Mouse (Mus musculus): ENCODE data around the gene Polh. TPM values are rescaled to one million over a fixed set of nuclear protein-coding genes. Genes with fewer than 3 reads are reported as not detected.
A peak's percentile ranks its signal among the peaks of the same experiment; 100 is the strongest.

Gene Polh
- total RNA-seq, 4 experiments from 2014 or later = 7.2 to 9.0 (median 8.5) TPM

DNA sequence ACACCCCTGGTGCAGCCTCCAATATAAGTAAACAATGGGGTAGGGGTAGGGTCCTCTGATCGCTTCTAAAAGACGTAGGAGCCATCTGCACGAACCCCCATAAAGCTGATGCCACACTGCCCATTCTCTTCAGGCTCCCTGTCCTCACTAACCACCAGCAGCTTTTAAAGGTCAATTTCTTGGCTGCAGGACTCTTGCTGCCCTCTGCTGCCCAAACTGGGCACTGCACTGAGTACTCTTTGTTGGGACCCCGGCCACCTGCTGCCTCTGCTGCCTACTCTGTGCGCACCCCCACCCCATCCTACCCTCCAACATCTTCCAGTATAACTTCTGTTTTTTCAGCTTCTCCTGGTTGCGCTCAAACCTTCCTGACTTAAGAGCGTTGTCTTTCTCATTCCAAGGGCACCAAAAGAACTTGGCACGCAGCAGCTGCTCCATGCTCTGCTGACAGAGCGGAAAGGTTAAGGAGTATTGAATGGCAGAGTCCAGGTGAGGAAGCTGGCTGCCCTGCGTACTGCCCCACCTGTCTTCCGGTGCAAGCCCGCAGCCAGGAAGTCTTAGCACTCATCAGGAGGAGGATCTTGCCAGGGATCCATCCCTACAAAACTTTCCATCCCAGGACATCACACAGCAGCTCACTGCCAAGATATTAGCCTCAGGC, 70.3 kb downstream of the Polh start:
- DNase-seq (ENCODE audit: low spot score) = peak; percentile 75

DNA sequence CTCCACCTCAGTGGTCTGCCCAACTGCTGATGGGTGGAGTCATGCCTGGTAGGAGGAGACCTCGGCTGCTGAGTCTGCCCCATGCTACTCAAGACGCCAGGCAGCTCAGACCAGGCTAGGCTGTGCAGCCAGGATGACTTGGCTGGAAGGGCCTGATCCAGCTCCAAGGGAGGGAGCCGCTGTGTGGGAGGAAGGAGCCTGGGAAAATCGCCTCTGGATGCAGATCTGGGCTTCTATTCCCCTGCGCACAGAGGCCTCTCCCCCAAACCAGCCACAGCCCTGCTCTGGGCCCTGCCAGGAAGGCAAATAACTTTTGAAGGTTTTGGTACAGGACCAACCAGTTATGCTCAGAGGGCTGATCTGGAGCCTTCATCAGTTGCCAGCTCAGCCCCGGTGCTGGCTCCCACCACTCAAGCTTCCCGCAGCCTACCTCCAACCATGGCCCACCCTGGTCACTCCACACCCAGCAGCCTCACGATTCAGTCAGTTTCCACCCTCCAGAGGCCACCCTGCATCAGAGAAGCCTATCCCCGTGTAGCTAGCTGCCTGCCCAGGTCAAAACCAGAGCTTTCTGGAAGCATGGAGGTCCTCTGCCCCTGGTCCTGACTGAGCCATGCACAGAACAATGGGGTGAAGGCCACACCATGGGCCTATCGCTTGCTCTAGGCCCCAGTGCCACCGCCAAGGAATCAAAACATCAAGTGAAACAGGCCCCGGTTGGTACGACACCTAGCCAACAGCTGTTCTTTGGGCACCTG, 72.5 kb downstream of the Polh start:
- peak; percentile 71 for DNase-seq (ENCODE audit: low spot score)

GRCm38 (mm10) chr17:46127814-46128493, 74.5 kb downstream of the Polh start:
- DNase-seq (ENCODE audit: low spot score) = no peak

GRCm38 (mm10) chr17:46126608-46127007, 75.8 kb downstream of the Polh start:
- DNase-seq (ENCODE audit: low spot score) = no peak

- peak; percentile 75 for DNase-seq (ENCODE audit: low spot score)
Observed at GRCm38 (mm10) chr17:46123953-46124700, 78.3 kb downstream of the Polh start.

- peak; percentile 33 for DNase-seq (ENCODE audit: low spot score)
Observed at GRCm38 (mm10) chr17:46123285-46123684, 79.2 kb downstream of the Polh start.

- DNase-seq (ENCODE audit: low spot score) = no peak
Observed at GRCm38 (mm10) chr17:46122791-46123190, 79.7 kb downstream of the Polh start.

Small RNAs within 50 kb of the gene (microRNA-seq; reads per million reads assigned to microRNA genes)
- not detected for gene Mir693

Other genes with a start within 250 kb of the Polh start
- 100 to 1,000 TPM; 195 to 267 (median 235) TPM for gene Vegfa, start 170.3 kb downstream of the Polh start, total RNA-seq (2022)
- gene Mrps18a, start 91.7 kb downstream of the Polh start, total RNA-seq (2022) = 100 to 1,000 TPM; 144 to 157 (median 149) TPM
- gene Rsph9, start 58.4 kb downstream of the Polh start, total RNA-seq (2022) = under 1 TPM; 0.57 to 0.97 (median 0.84) TPM
- 10 to 100 TPM; 19.2 to 27.4 (median 21.6) TPM for gene Mad2l1bp, start 49.1 kb downstream of the Polh start, total RNA-seq (2022)
- gene Gtpbp2, start 41.6 kb downstream of the Polh start, total RNA-seq (2022) = 10 to 100 TPM; 55.8 to 74.5 (median 59.0) TPM
- gene Xpo5, start 137 bp upstream of the Polh start, total RNA-seq (2022) = 10 to 100 TPM; 20.0 to 23.2 (median 21.6) TPM
- 10 to 100 TPM; 20.4 to 25.6 (median 22.7) TPM for gene Polr1c, start 45.4 kb upstream of the Polh start, total RNA-seq (2022)
- gene Yipf3, start 45.4 kb upstream of the Polh start, total RNA-seq (2022) = 10 to 100 TPM; 82.2 to 91.1 (median 85.5) TPM
- under 1 TPM in 2 of 4 experiments, not detected in 2; 0.12 to 0.14 TPM for gene Lrrc73, start 50.9 kb upstream of the Polh start, total RNA-seq (2022)
- 10 to 100 TPM; 26.0 to 39.5 (median 35.6) TPM for gene Tjap1, start 80.4 kb upstream of the Polh start, total RNA-seq (2022)
- gene Dlk2, start 94.8 kb upstream of the Polh start, total RNA-seq (2022) = under 1 TPM in 2 of 4 experiments, not detected in 2; 0.14 to 0.53 TPM
- gene Abcc10, start 125.7 kb upstream of the Polh start, total RNA-seq (2022) = 1 to 10 TPM; 3.2 to 5.2 (median 4.1) TPM
- gene Zfp318, start 181.1 kb upstream of the Polh start, total RNA-seq (2022) = 10 to 100 TPM; 15.2 to 21.6 (median 17.2) TPM
- 1 to 10 TPM in 1 of 4 experiments, under 1 TPM in 3; 0.54 to 1.0 (median 0.88) TPM for gene Crip3, start 226.3 kb upstream of the Polh start, total RNA-seq (2022)
- not detected for gene Slc22a7, start 235.8 kb upstream of the Polh start, total RNA-seq (2022)